Mouse (Mus musculus) CD4-positive, CD25-positive, alpha-beta regulatory T cell (primary cell): ENCODE data around the gene Pla2g6. TPM values are rescaled to one million over a fixed set of nuclear protein-coding genes. Genes with fewer than 3 reads are reported as not detected.

Source experiments
- polyA plus RNA-seq: library from polyadenylated mRNA; unstranded; fragments of 100-300 nt; shearing (Covaris generic); gene quantifications from one replicate; pipeline ENCODE4 v1.2.1, GENCODE M21; 2017

The Pla2g6 gene
- polyA plus RNA-seq = 10.1 TPM

GRCm38 (mm10) chr15:79328058-79328938, at the start of gene Pla2g6:
Pla2g6 (minus strand) TSS chr15:79328390.

GRCm38 (mm10) chr15:79346051-79346793, 18.0 kb upstream of the Pla2g6 start, which contains the start of gene Maff:
Maff (plus strand) TSS chr15:79346621.

GRCm38 (mm10) chr15:79285399-79285798, 42.8 kb downstream of the Pla2g6 start, which contains the start of gene Baiap2l2:
Baiap2l2 (minus strand) TSS chr15:79285537.

GRCm38 (mm10) chr15:79254661-79255060, 73.5 kb downstream of the Pla2g6 start, which contains the start of gene Slc16a8:
Slc16a8 (minus strand) TSS chr15:79254761.

Other genes with a start within 250 kb of the Pla2g6 start
- 45.8 TPM for gene Micall1, start 219.5 kb downstream of the Pla2g6 start, polyA plus RNA-seq
- gene Polr2f, start 187.4 kb downstream of the Pla2g6 start, polyA plus RNA-seq = 141 TPM
- 1.8 TPM for gene 1700088E04Rik, start 187.1 kb downstream of the Pla2g6 start, polyA plus RNA-seq
- not detected for gene Sox10, start 163.2 kb downstream of the Pla2g6 start, polyA plus RNA-seq
- 35.0 TPM for gene Pick1, start 99.2 kb downstream of the Pla2g6 start, polyA plus RNA-seq
- gene Gm49486, start 99.0 kb downstream of the Pla2g6 start, polyA plus RNA-seq = not detected
- gene Slc16a8, start 73.6 kb downstream of the Pla2g6 start, polyA plus RNA-seq = not detected
- gene Baiap2l2, start 42.9 kb downstream of the Pla2g6 start, polyA plus RNA-seq = 2.0 TPM
- gene Maff, start 18.2 kb upstream of the Pla2g6 start, polyA plus RNA-seq = 1.5 TPM
- gene Tmem184b, start 75.2 kb upstream of the Pla2g6 start, polyA plus RNA-seq = 53.7 TPM
- 23.9 TPM for gene Csnk1e, start 127.2 kb upstream of the Pla2g6 start, polyA plus RNA-seq
- not detected for gene Kcnj4, start 176.9 kb upstream of the Pla2g6 start, polyA plus RNA-seq
- 0.20 TPM for gene Kdelr3, start 188.0 kb upstream of the Pla2g6 start, polyA plus RNA-seq
- gene Ddx17, start 218.4 kb upstream of the Pla2g6 start, polyA plus RNA-seq = 44.0 TPM